Mouse (Mus musculus): ENCODE results near the gene Sstr1.

DNA sequence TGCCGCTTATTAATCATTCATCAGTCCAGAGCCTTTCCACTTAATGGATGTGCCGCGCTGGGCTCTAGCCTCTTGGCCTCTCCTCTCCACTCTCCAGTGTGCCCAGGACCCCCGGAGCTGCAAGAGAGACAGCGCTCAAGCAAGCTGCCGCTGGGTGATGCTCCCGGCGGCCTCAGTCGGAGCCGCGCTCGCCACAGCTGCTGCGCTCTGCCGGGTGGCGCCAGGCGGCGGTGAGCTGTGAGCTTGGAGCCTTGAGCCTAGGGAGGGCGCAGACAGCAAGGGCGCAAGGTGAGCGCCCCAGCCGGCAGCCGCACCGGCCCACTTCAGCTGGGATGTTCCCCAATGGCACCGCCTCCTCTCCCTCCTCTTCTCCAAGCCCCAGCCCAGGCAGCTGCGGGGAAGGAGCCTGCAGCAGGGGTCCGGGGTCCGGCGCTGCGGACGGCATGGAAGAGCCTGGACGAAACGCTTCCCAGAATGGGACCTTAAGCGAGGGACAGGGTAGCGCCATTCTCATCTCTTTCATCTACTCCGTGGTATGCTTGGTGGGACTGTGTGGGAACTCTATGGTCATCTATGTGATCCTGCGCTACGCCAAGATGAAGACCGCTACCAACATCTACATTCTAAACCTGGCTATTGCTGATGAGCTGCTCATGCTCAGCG, 820 bp downstream of the Sstr1 start:
- TF ChIP-seq TAL1 (IDR thresholded peaks at IDR 0.05; ENCODE audit: low read length): no peak
- no peak for TF ChIP-seq GATA1 (IDR thresholded peaks at IDR 0.05; ENCODE audit: low read length)
